Mouse (Mus musculus): ENCODE data around the gene Tm4sf1.

- TF ChIP-seq POLR2A (IDR thresholded peaks at IDR 0.05; ENCODE audit: insufficient read depth, low read depth, low read length) (no peak), CTCF (IDR thresholded peaks at IDR 0.05) (no peak)
These were observed 422 bp downstream of the Tm4sf1 start for GRCm38 (mm10) chr3:57301366-57301765.

Measured in heart, adult 2 months (tissue).